Mouse (Mus musculus) WW6 (cell line): ENCODE results near the gene Gpr61.

Experiments used
- DNase-seq: peaks from one replicate; pipeline ENCODE4 v3.0.0-alpha.2; 2013; ENCODE audit warnings: low read depth, low spot score

Gene Gpr61

DNA sequence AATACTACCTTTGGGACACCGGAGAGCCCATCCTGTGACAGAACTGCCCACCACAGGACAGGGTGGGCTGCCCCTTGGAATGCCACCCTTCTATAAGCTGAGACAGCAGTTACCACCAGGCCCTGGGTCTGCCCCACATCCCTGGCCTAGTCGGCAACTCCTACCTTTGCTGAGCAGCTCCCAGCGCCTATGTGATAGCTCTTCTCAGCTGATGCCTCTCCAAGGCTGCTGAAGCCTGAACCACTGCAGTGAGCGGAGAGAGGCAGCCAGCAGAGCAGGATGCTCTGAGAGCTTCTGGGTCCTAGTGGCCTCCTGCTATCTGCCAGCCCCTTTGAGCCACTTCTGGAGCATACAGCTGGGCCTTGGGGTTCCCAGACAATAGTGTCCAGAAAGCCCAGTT lies at the start of gene Gpr61:
TSS of gene Gpr61 (minus strand) at position 227 of the 400 bp plus-strand sequence.
- DNase-seq, result no peak

DNA sequence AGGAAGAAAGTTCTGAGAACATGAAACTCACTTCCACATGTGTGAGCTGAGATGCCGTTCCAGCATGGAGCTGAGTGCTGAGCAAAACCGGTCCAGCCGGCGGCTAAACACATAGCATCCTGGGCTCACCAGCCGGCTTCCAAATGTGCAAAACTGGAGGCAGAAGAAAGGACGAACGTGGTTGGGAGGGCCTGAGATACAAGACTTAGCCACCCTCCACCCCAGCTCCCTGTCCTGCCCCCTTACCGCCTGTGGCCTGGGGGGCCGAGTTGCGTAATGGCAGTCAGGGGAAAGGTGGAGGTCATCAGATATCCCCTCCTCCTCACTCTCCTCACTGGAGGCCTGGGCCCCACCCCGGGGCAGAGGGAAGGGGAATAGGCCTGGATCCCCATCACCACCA lies 49.8 kb upstream of the Gpr61 start:
- no peak for DNase-seq

DNA sequence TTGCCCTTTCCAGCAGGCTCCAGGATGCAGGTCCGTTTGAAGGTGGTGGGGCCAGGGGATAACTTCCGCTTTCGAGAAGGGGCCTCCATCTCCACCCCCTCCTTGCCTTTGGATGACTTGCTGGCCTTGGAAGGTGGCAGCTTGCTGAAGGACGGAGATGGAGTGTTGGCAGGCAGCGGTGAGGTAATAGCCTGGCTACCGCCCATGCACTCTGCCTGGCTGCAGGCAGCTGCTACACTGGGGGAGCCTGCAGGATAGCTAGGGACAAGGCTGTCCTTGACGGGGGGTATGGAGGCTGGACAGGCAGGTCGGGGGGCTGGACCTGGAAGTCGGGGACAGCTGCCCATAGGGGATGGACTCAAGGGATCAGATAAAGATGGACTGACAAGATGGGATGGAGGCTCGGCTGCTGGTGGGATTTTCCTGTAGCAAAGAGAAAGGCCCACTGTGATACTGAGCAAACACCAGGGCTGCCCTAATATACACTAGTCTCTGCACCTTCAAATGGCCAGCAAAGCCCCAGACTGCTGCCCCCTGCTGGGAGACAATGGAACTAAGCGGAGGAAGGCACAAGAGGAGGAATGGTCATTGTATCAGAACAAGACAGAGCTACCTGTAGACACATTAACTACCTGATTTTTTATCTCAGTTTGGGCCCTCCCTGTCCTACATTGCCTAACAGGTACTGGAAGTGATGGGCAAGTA lies 49.1 kb upstream of the Gpr61 start:
- DNase-seq, result no peak

DNA sequence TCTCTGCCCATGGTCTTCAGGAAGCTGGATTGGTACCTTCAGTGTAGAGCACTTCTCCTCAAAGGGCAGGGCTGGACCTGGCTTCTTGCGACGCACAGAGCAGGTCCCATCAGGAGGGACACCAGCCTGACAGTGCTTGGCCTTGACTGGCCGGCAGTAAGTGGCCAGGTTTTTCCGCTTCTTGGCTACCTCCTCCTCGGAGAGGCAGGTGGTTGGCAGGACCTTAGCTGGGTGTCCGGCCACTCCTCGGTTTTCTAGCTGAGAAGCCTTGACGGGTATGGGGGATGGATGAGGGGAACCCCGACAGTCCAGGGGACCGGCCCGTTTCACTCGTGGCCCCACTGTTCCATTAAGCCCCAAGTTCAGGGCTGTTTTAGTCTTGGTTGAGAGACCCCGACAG lies 48.5 kb upstream of the Gpr61 start:
- DNase-seq, result no peak

DNA sequence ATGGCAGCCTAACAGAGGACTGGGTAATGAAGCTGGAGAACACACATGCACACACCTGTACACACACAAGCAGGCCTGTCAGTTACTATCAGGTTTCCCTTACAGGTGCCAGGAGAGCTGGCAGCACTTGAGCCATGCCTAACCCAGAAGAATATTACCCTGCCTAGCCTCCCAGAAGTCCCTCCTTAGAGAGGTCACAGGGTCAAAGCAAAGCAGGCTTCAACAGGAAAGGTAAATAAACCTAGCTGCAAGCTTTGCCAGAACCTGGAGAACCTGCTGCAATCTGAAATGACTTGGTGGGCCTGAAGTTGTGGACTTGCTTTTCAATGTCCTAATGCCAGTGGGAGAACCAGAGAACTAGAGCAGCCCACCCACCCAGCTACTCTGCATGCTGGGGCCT lies 47.8 kb upstream of the Gpr61 start:
- no peak for DNase-seq

DNA sequence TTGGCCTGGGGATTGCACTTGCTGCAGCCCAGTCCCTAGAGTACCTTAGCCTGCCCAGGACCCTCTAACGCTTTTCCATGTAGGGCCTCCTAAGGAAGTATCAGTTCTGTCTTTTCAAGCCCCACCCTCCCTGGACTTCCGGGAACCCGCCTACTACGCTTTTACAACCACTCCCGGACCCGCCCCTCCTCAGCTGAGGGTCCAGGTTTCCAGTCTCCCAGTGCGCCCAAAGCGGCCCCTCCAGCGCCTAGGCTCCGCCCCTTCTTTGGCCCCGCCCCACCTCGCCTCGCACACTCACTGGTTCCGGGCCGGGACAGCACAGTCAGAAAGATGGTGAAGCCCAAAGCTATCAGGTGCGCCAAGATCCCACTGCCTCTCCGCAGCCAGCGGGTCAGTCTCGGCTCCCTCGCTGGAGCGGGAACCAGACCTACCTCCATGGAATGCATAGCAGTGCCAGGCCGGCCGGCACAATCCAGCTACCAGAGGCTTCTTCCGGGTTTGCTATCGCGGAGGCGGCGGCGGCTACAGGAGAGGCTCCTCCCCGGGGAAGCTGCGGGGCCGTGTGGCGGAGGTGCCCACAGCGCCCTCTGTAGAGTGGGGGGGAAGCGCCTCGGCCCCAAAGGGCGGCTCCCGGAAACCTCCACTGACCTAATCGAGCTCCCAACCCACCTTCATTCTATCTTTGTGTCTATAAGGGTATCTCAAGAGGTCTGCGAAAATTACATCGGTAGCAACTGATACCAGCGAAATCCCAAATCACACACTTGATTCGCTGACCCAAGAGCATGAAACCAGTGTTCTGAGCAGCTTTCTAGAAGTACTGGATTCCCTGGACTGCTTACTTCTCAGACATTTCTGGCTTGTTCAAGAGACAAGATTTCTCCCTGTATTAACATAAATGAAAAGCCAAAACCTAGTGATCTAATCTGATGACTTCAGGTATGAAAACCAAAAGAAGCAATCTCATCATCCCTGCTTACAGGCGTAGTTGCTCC lies 45.9 kb upstream of the Gpr61 start, which contains the start of gene Cyb561d1:
TSS of gene Cyb561d1 (minus strand) at position 884 of the 995 bp plus-strand sequence.
- peak; percentile 94 for DNase-seq

DNA sequence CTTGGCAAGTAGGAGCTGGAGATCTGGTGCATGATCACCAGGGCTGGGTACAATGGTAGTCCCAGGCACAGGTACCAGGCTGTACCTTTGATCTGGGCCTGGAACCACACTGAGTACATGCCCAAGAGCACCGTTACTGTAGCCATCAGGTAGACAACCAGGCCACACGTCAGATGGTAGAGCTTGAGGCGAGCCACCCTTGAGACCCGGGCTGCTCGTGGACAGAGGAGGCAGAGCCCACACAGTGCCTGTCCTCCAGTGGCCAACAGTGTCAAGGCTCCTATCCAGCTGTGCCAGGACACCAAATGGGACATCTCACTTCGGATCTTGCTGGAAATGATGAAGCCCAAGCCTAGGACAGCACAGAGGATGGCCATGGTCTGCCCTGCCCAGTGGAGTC lies 44.5 kb upstream of the Gpr61 start:
- no peak for DNase-seq

DNA sequence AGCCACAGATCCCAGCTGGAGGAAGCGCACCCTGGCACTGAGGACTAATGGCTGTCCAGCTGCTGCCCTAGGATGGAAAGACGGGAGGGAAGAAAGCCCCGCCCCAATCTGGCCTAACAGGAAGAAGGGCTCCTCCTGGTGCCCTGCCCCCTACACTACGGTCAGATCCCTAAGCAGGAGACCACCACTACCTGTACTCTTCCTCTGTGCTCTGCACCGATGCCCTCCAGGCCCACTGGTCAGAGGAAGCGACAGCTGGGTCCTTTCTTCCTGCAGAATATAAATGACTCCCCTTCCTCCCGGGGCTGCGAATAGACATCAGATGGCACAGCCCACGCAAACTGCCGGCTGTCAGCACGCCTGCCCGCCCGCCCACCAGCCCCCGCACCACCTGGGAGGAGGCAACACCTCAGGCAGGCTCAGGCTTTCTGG lies 42.4 kb upstream of the Gpr61 start:
- no peak for DNase-seq

DNA sequence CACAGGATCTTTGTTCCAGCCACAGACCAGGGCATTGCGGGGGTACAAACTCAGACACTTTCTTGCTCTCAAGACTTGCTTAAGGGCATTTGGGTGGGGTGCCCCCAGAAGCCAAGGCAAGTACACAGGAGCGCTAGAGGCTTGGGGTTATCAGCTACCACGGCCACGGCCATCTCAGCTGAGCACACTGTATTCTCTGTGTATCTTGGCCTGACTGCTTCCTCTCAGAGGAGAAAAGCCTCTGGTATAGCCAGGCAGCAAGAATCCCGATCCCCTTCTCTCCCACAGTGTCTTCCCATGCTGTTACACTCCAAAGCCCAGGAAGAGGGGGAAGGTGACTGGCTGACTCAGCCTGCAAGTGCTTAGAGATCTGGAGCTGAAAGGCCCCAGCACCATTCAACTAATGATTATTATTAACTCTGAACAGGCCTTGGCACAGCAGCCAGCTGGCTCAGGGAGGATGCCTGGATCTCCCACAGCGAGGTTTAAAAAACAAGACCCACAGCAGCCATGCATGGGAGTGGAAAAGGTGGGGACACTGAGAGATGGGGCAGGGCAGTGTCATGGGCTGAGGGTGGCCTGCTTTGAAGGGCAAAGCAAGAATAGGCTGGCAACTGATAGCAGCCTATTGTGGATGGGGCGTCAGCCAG lies 41.4 kb upstream of the Gpr61 start:
- no peak for DNase-seq

DNA sequence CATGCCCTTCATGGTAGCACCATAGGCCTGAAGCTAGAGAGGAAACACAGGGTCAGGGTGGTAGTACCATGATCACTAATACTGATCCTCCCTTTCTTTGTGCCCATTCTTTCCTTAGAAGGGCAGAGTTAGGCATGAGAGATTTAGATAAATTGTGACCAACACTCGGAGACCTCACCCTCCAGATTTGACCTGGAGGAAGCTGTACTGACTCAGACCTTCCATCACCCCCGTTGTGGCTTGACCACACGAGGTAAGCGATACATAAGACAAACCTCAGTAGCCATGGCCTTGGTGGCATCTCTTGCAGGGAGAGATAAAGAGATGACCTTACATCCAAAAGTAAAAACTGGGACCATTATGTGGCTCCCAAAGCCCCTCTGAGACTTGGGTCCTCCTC lies 40.6 kb upstream of the Gpr61 start:
- no peak for DNase-seq

DNA sequence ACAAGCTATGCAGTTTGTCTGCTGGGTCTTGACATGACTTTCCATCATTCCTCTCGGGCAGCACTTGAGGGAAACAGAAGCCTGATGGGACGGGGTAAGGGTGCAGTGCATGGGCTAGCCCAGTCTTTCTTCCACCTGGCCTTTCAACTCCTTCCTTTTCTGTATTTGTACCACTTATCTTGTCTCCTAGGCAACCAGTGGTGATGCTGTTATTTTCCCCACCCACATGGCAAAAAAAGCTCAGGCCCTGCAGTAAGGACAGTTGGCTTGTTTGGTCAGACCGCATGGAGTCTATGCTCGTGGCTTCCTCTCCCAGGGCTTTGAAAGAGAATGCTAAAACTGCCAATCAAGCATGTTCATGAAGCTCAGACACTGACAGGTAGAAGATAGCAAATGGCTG lies 39.0 kb upstream of the Gpr61 start:
- no peak for DNase-seq

DNA sequence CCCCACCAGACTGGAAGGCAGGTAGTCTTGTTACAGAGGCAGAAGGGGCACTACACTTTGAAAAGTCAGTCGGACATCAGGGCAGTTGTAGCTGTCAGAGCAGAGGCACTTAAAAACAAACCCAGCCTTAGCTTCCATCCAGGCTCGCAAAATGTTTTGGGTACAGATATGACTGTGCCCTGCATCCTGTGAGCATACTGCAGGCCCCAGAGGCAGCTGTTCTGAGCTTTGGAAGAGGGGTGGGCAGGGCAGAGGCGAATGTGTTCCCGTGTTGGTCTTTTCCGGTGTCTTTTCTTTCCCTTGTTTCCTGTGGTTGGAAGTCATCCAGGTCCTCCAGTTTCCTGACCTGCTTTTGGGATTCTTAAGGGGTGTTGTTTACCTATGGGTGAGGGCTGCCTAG lies 35.2 kb upstream of the Gpr61 start:
- no peak for DNase-seq

DNA sequence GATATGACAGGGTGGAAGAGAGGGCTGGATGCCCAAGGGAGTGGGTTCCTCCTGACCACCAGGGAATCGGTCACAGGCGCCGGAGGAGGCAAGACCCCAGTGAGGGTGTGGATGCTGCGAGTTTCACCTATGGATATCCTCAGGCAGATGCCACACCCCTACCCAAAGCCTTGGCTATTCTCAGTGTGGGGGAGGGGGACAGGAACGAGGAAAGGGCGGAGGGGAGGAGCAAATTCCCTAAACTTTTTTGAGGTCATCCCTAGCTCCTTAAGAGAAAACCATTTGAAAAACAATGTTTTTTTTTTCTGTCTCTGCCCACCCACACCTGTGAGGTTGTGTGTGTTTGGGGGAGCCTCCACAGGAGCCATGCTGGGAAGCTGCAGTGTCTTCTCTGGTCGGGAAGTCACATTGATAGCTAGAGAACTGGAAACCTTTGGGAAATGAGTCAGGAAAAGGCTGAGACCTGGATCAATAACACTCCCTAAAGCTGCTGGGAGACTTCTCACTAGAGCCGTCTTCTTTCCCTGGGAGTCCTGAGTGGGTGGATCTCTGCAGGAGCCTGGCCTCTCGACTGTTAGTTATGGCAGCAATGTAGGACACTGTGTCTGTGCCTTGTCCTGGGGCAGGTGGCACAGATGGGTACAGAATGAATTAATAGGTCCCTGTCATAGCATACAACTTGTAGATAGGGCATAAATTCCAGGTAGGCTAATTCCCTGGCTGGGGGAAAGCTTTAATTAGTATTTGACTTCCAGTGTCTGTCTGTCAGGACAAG lies 34.2 kb upstream of the Gpr61 start:
- DNase-seq, result no peak

DNA sequence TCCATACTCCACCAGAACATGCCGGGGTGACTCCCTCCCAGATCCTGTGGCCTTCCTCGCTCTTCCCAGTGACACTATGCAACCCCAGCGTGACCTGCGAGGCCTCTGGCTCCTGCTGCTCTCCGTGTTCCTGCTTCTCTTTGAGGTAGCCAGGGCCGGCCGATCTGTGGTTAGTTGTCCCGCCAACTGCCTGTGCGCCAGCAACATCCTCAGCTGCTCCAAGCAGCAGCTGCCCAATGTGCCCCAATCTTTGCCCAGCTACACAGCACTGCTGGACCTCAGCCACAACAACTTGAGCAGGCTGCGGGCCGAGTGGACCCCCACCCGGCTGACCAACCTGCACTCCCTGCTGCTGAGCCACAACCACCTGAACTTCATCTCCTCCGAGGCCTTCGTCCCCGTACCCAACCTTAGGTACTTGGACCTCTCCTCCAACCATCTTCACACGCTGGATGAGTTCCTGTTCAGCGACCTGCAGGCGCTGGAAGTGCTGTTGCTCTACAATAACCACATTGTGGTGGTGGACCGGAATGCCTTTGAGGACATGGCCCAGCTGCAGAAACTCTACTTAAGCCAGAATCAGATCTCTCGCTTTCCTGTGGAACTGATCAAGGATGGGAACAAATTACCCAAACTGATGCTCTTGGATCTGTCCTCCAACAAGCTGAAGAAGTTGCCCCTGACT lies 32.6 kb upstream of the Gpr61 start:
- no peak for DNase-seq

DNA sequence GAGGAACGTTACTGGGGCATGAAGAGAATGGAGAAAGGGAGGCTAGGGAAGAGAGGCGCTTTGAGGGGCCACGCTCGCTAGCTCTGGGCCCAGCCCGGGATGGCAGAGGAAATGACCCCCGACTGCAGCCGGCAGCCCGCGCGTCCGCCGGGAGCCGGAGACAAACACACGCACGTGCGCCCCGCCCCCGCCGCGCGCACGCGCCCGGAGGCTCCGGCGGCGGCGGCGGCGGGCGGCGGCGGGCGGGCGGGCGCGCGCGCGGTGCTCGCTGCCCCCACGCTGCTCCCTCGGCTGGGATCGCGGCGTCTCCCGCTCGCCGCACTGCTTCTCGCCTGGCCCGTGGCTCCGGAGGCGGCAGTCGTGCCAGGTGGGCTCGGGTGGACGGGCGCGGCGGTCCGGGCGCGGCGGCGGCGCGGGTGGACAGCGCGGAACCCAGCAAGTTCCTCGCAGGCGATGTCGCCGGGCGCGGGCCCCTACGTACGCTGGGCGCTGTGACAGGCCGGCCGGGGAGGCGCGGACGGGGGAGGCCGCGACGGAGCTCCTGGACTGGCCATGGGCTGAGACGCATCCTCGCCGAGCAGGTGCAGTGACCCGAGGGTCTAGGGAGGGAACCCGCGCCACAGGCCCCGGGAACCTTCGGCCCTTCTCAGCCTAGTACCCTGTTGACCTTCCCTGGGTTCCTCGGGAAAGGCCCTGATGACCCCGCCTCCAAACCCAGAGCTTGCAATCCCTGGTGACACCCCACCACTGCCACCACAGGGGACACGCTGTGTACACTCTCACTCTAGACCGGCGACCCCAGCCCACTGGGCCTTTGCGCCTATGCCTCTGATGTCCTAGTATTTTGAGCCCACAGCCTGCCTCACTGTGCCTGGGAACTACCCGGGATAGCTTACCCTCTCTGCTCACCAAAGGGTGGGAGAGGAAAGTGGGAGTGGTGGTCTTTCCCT lies 31.7 kb upstream of the Gpr61 start, which contains the start of gene Amigo1:
TSS of gene Amigo1 (plus strand) at position 238 of the 950 bp plus-strand sequence.
- no peak for DNase-seq

DNA sequence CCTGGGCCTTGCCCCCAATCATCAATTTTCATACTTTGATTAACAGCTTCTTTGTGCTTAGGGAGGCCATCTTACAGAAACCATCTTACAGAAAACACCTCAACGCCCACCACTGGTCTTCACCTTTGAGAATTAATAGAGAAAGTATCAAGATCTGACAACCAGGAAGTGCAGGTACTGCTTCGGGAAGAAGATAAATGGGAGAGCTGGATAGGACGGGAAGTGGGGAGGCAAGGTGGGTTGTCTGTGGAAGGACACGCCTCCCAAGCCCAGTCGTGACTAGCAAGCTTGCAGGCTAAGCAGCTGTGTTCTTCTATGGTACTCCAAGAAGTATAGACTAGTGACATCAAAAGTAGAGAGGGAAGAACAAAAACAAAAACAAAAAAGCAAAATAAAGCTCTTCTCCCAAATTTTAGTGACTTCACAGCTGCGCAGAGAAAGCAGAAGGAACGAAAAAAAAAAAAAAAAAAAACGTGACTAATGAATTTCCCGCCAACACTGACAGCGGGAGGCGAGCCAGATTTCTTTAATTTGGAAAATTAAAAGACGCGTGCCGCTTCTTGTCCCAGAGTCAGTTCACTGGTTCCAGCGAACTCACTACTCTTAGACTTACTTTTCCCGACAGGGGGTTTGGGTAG lies 30.9 kb upstream of the Gpr61 start:
- no peak for DNase-seq

DNA sequence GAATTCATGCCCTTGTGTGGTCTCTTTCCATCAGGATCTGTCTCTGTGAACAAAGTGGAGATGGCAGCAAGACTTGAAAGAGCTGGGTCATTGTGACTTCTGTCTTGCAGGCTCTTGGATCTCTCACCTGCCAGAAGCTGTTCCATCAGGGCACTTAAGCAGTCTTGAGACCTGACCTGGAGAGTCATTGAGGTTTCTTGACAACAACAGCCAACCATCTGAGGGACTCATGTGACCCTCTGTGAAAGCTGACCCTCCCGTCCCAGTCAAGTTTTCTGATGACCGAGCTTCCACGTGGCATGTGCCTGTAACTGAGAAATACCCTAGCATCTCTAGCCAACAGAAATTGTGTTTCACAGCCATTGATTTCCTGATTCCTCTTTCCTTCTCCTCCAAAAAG lies 30.1 kb upstream of the Gpr61 start:
- no peak for DNase-seq

DNA sequence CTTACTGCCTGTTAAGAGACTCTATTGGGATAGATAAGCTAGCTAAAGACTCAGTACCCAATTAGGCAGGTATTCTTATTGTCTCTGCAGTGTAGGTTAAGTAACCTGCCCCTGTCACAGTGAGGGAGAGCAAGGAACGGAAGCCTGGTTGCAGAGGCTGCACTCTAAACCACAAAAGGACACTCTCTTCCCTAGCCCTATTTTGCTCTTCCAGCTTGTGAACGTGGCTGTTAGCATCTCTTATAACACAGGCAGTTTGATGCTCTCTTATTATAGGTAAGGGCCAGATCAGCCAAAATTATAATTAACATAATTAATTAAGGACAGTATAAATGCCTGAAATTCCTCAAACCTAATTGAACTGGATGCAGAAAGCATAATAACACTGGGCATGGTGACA lies 25.8 kb upstream of the Gpr61 start:
- DNase-seq, result no peak
